Mouse (Mus musculus) ES-Bruce4 (cell line): ENCODE results near the gene Lpp. TPM values are rescaled to one million over a fixed set of nuclear protein-coding genes. Genes with fewer than 3 reads are reported as not detected.

ENCODE experiments used
- H3K27ac ChIP-seq: 2 replicates; pipeline ENCODE4 v1.5.1; 2012; ENCODE audit warnings: low read length, inconsistent platforms; ENCODE audit not compliant: insufficient read depth
- H3K27me3 ChIP-seq: 2 replicates; pipeline ENCODE4 v1.6.1; 2012; ENCODE audit warnings: mild to moderate bottlenecking, low read length, inconsistent platforms; ENCODE audit not compliant: control insufficient read depth, poor library complexity, insufficient read depth, severe bottlenecking
- H3K36me3 ChIP-seq: 2 replicates; pipeline ENCODE4 v1.6.1; 2012; ENCODE audit warnings: inconsistent platforms, mild to moderate bottlenecking, low read length, moderate library complexity; ENCODE audit not compliant: control insufficient read depth, poor library complexity, insufficient read depth, severe bottlenecking
- H3K4me1 ChIP-seq: one replicate; pipeline ENCODE4 v1.8.1; 2011; ENCODE audit warnings: low read length; ENCODE audit not compliant: control insufficient read depth, insufficient read depth
- H3K4me3 ChIP-seq: 2 replicates; pipeline ENCODE4 v1.5.1; 2011; ENCODE audit warnings: low read depth, mild to moderate bottlenecking, low read length
- H3K9ac ChIP-seq: 2 replicates; pipeline ENCODE4 v1.6.1; 2012; ENCODE audit warnings: low read depth, mild to moderate bottlenecking, inconsistent platforms; ENCODE audit not compliant: poor library complexity, severe bottlenecking
- H3K9me3 ChIP-seq: replicated peaks from 2 replicates; pipeline ENCODE4 v1.6.1; 2012; ENCODE audit warnings: mild to moderate bottlenecking, low read length, inconsistent platforms; ENCODE audit not compliant: control insufficient read depth, poor library complexity, insufficient read depth, severe bottlenecking
- CTCF ChIP-seq: IDR thresholded peaks from one replicate; pipeline ENCODE4 v1.8.1; 2011; ENCODE audit warnings: low read depth, low read length
- EP300 ChIP-seq: IDR thresholded peaks from 2 replicates; pipeline ENCODE4 v1.6.1; 2011; ENCODE audit warnings: low read depth, low read length; ENCODE audit not compliant: insufficient read depth
- POLR2A ChIP-seq: IDR thresholded peaks from one replicate; pipeline ENCODE4 v1.8.1; 2011; ENCODE audit warnings: low read length; ENCODE audit not compliant: insufficient read depth
- polyA plus RNA-seq: library from polyadenylated mRNA; stranded (reverse); fragments of >200 nt; gene quantifications from 2 replicates; pipeline ENCODE4 v1.2.4, GENCODE M21; 2011; ENCODE audit warnings: low read depth; ENCODE audit not compliant: missing spikeins, insufficient read depth, insufficient read length

Gene Lpp
- polyA plus RNA-seq, 1 experiment: 48.5 TPM

DNA sequence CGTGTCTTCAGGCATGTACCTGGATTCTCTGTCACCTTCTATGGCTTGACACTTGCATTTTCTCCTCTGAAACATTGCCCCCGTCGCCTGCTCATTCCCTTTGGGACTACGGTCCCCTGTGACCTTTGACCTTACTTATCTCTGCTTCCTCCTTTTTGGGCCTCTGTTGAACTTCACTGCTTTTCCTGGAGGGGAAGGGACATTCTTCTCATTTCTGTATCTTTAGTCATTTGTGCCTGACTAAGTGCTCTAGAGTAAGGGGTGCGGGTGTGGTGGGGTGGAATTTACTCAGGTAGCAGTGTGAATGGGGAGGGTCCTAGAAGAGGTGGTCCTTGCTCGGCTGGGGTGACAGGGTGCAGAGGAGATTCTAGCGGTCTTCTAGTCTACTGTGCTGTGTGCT is 40.7 kb downstream of the Lpp start:
- Histone ChIP-seq H3K4me3 (no peak overlapping the region), H3K9me3 (no peaks in the 10 kb centered on the region), H3K36me3 (no peaks in the 10 kb centered on the region), H3K27me3 (no peaks in the 10 kb centered on the region), H3K27ac (no peak overlapping the region), H3K9ac (no peak overlapping the region), H3K4me1 (no peaks in the 10 kb centered on the region)
- TF ChIP-seq CTCF (no peak), POLR2A (no peak), EP300 (no peak)

DNA sequence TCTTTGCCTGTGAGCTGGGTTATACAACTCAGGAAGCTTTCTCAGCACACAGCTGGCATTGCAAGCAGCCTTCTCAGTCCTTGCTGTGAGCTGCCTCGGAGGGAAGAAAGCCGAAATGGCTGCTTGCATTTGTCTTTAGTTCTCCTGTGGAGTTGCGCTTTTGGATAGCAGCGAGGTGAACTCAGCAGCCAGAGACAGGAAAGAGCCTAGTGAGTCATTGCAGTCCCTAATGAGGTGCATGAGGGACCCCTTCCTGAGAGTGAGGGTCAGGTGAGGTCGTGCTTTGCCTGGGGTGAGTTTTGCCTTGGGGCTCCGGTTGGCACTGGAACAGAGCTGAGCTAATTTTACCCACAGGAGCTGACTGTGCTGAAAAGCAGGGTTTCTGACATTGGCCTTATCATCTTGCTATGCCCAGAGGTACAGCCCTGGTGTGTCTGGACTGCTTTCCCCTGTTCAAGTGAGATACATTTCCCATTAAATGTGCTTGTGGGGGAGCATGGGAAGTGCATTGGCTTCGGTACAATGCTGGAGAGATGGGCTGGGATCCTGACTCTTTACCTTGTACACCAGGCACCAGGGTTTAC is 41.3 kb downstream of the Lpp start:
- Histone ChIP-seq H3K27ac (no peak overlapping the region), H3K36me3 (no peaks in the 10 kb centered on the region), H3K9ac (no peak overlapping the region), H3K27me3 (no peaks in the 10 kb centered on the region), H3K4me1 (peaks cover 2% of the 10 kb centered on the region), H3K9me3 (no peaks in the 10 kb centered on the region), H3K4me3 (no peak overlapping the region)
- TF ChIP-seq EP300: no peak

- Histone ChIP-seq H3K4me1 (peaks cover 2% of the 10 kb centered on the region), H3K9ac (no peak overlapping the region)
Observed at GRCm38 (mm10) chr16:24435115-24435553, 41.8 kb downstream of the Lpp start.

DNA sequence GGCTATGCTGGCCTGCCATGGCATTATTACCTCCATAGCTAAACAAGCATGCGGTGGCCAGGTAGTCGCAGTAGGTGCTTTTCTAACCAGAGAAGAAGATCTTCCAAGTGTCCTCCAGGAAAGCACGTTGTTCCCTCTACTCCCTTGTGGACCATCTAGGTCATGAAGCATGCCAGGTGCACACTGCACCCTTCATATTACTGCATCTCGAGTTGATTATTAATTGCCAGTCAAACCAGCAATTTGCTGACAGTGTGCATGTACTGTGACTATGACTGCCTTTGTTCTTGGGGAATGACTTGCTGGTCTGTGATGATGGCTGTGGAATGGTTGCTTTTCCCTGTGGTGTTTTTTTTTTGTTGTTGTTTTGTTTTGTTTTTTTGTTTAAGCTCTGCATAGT is 45.1 kb downstream of the Lpp start:
- Histone ChIP-seq H3K9ac (no peak overlapping the region), H3K4me1 (peaks cover 4% of the 10 kb centered on the region), H3K27ac (no peak overlapping the region), H3K9me3 (no peaks in the 10 kb centered on the region), H3K36me3 (no peaks in the 10 kb centered on the region), H3K27me3 (no peaks in the 10 kb centered on the region), H3K4me3 (no peak overlapping the region)
- TF ChIP-seq EP300 (no peak), CTCF (no peak), POLR2A (no peak)

More at GRCm38 (mm10) chr16:24435115-24435553, 41.8 kb downstream of the Lpp start:
- no peaks in the 10 kb centered on the region for H3K27me3 ChIP-seq
- no peaks in the 10 kb centered on the region for H3K9me3 ChIP-seq
- no peak for TF ChIP-seq EP300
- TF ChIP-seq CTCF: no peak
- TF ChIP-seq POLR2A: no peak
- H3K4me3 ChIP-seq: no peak overlapping the region
- no peaks in the 10 kb centered on the region for H3K36me3 ChIP-seq
- no peak overlapping the region for H3K27ac ChIP-seq

DNA sequence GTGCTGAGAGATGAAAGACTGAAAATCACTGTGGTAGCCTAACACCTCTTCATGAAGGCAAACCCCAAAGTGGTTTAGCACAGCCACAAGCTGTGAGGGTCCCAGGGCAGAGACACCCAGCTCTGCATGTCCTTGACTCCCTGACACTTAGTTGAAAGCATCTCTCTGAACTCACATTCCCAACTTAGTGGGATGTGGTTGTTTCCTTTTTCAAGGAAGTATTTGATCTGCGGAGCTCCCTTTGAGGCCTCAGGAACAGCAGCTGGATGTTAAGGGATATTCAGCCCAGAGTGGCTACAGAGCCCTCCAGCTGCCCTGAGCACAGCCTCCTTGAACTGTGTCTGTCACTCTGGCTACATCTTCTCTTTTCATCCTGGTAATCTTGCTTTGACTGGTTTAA is 48.0 kb downstream of the Lpp start:
- Histone ChIP-seq H3K9me3 (no peaks in the 10 kb centered on the region), H3K4me3 (no peak overlapping the region), H3K9ac (no peak overlapping the region), H3K27ac (no peak overlapping the region), H3K27me3 (no peaks in the 10 kb centered on the region), H3K4me1 (peaks cover 8% of the 10 kb centered on the region), H3K36me3 (no peaks in the 10 kb centered on the region)
- TF ChIP-seq EP300 (no peak), CTCF (no peak), POLR2A (no peak)

DNA sequence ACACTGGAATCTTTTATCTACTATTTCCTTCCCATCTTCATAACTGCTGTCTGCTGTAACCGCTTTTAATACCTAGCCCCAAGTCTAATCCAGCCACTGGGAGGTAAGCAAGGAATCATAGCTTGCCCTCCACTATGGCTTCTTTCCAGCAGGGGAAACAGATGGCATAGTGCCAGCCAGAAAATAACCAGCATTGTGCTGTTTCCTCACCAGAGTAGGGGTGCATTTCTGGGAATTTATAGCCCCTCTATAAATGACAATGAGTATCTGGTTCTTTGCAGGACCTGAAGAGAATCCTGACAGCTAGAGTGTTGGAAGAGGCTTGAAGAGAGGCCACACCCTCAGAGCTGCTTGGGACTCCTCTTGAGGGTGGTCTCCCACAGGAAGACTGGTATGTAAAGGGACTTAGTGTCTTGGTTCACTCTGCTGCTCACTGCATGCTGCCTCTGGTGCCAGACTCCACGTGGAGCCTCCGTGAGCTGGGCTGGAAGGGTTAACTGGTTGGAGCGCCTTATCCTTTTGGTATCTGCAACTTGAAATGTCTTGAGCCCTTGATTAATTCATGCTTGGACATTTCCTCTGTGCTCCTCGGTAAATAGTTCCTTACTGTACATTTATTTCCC is 49.3 kb downstream of the Lpp start:
- no peak overlapping the region for H3K27ac ChIP-seq

More for the DNA sequence above, 49.3 kb downstream of the Lpp start:
- Histone ChIP-seq H3K9me3 (no peaks in the 10 kb centered on the region), H3K27me3 (no peaks in the 10 kb centered on the region), H3K9ac (no peak overlapping the region), H3K4me1 (peaks cover 8% of the 10 kb centered on the region), H3K4me3 (no peak overlapping the region), H3K36me3 (no peaks in the 10 kb centered on the region)
- no peak for TF ChIP-seq POLR2A
- TF ChIP-seq CTCF: no peak
- no peak for TF ChIP-seq EP300
